Mouse (Mus musculus) liver, embryonic 16.5 days (tissue): ENCODE measurements around the gene Gm10644. TPM values are rescaled to one million over a fixed set of nuclear protein-coding genes. Genes with fewer than 3 reads are reported as not detected.

Source experiments
- ATAC-seq: fragments of 200-750 bp; cut with Nextera tagmentation; 2 replicates; pipeline ENCODE4 v1.8.0; 2017; ENCODE audit warnings: low read depth, mild to moderate bottlenecking, moderate number of reproducible peaks, moderate library complexity
- H3K27ac ChIP-seq: fragments of 300-500 bp; sonication (generic); 2 replicates; pipeline ENCODE4 v1.5.1; 2014; ENCODE audit warnings: mild to moderate bottlenecking, low read length
- H3K27me3 ChIP-seq: fragments of 300-500 bp; sonication (generic); 2 replicates; pipeline ENCODE4 v1.6.1; 2014; ENCODE audit warnings: low read depth, low read length, mixed read lengths; ENCODE audit not compliant: control insufficient read depth, insufficient read depth
- H3K36me3 ChIP-seq: fragments of 300-500 bp; sonication (generic); 2 replicates; pipeline ENCODE4 v1.6.1; 2014; ENCODE audit warnings: mild to moderate bottlenecking; ENCODE audit not compliant: control insufficient read depth, insufficient read depth
- H3K4me1 ChIP-seq: fragments of 300-500 bp; sonication (generic); 2 replicates; pipeline ENCODE4 v1.6.1; 2014; ENCODE audit warnings: low read depth, low read length, mixed read lengths; ENCODE audit not compliant: control insufficient read depth
- H3K4me2 ChIP-seq: fragments of 300-500 bp; sonication (generic); 2 replicates; pipeline ENCODE4 v1.6.1; 2014; ENCODE audit warnings: low read depth, low read length, mixed read lengths
- H3K4me3 ChIP-seq: fragments of 300-500 bp; sonication (generic); 2 replicates; pipeline ENCODE4 v1.5.1; 2014; ENCODE audit warnings: low read depth, mild to moderate bottlenecking, low read length
- H3K9ac ChIP-seq: fragments of 300-500 bp; sonication (generic); 2 replicates; pipeline ENCODE4 v1.6.1; 2014; ENCODE audit warnings: low read depth, low read length
- H3K9me3 ChIP-seq: fragments of 300-500 bp; sonication (generic); replicated peaks from 2 replicates; pipeline ENCODE4 v1.6.1; 2016; ENCODE audit warnings: low read length; ENCODE audit not compliant: control insufficient read depth
- WGBS: fragments of 180-500 bp; shearing (Covaris S2); extraction: QIAGEN DNeasy Blood & Tissue Kit; methylation state at CpG from one replicate; pipeline ENCODE4 v1.1.7; 2014; ENCODE audit not compliant: insufficient replicate concordance; 5-methylcytosine and 5-hydroxymethylcytosine counted together
- polyA plus RNA-seq: library from polyadenylated mRNA; unstranded; fragments of >200 nt; fragmentation: Nextera tagmentation; extraction: Ambion mirVana; gene quantifications from 2 replicates; pipeline ENCODE4 v1.2.1, GENCODE M21; 2015

Gm10644 gene
- polyA plus RNA-seq, 1 experiment from 2014 or later = 0.41 TPM

GRCm38 (mm10) chr8:83911809-83912731 is 42.9 kb downstream of the Gm10644 start:
- no peak for ATAC-seq
- H3K27ac ChIP-seq = no peak overlapping the region
- H3K4me1 ChIP-seq = peaks cover 6% of the 10 kb centered on the region
- no peak overlapping the region for H3K4me2 ChIP-seq
- H3K9ac ChIP-seq = no peak overlapping the region
- H3K4me3 ChIP-seq = no peak overlapping the region
- no peaks in the 10 kb centered on the region for H3K27me3 ChIP-seq
- 57% methylated on average over 5 of the region's 5 CpGs for WGBS
- no peaks in the 10 kb centered on the region for H3K9me3 ChIP-seq
- H3K36me3 ChIP-seq = no peaks in the 10 kb centered on the region

GRCm38 (mm10) chr8:83909311-83909710 is 45.7 kb downstream of the Gm10644 start:
- Histone ChIP-seq H3K4me2 (no peak overlapping the region), H3K9me3 (no peaks in the 10 kb centered on the region), H3K27me3 (no peaks in the 10 kb centered on the region), H3K27ac (no peak overlapping the region), H3K9ac (no peak overlapping the region), H3K4me1 (peaks cover under 1% of the 10 kb centered on the region), H3K36me3 (no peaks in the 10 kb centered on the region), H3K4me3 (no peak overlapping the region)
- 56% methylated on average over 8 of the region's 8 CpGs for WGBS
- ATAC-seq = no peak

GRCm38 (mm10) chr8:83908583-83908982 is 46.4 kb downstream of the Gm10644 start:
- Histone ChIP-seq H3K9me3 (no peaks in the 10 kb centered on the region), H3K27me3 (no peaks in the 10 kb centered on the region), H3K4me2 (no peak overlapping the region), H3K9ac (no peak overlapping the region), H3K27ac (no peak overlapping the region), H3K4me1 (no peaks in the 10 kb centered on the region), H3K4me3 (no peak overlapping the region), H3K36me3 (no peaks in the 10 kb centered on the region)
- no peak for ATAC-seq
- 60% methylated on average over 6 of the region's 6 CpGs for WGBS

- Histone ChIP-seq H3K9ac (no peak overlapping the region), H3K4me3 (no peak overlapping the region), H3K4me2 (no peak overlapping the region), H3K27ac (no peak overlapping the region), H3K4me1 (peaks cover 11% of the 10 kb centered on the region), H3K27me3 (peaks cover 42% of the 10 kb centered on the region), H3K9me3 (no peaks in the 10 kb centered on the region), H3K36me3 (no peaks in the 10 kb centered on the region)
- WGBS = 32% methylated on average over 13 of the region's 13 CpGs
- ATAC-seq = no peak
Measured at GRCm38 (mm10) chr8:83902961-83903666, 51.9 kb downstream of the Gm10644 start.

- Histone ChIP-seq H3K9ac (no peak overlapping the region), H3K4me1 (peaks cover 11% of the 10 kb centered on the region), H3K9me3 (no peaks in the 10 kb centered on the region), H3K4me2 (peak overlapping the region; percentile 85; the same call in 1 of the 2 replicates), H3K36me3 (no peaks in the 10 kb centered on the region), H3K4me3 (no peak overlapping the region), H3K27me3 (peaks cover 51% of the 10 kb centered on the region), H3K27ac (no peak overlapping the region)
- no peak for ATAC-seq
- 32% methylated on average over 14 of the region's 14 CpGs for WGBS
Measured at GRCm38 (mm10) chr8:83901566-83902485, 53.2 kb downstream of the Gm10644 start.

GRCm38 (mm10) chr8:83900957-83901270 is 54.1 kb downstream of the Gm10644 start:
- no peak for ATAC-seq
- Histone ChIP-seq H3K36me3 (no peaks in the 10 kb centered on the region), H3K27ac (no peak overlapping the region), H3K4me1 (peaks cover 11% of the 10 kb centered on the region), H3K9ac (peak overlapping the region; percentile 52), H3K27me3 (peaks cover 56% of the 10 kb centered on the region), H3K9me3 (no peaks in the 10 kb centered on the region), H3K4me3 (peak overlapping the region; percentile 66), H3K4me2 (peak overlapping the region; percentile 85)
- WGBS = under 1% methylated on average over 37 of the region's 40 CpGs

- peak overlapping the region; percentile 52 for H3K9ac ChIP-seq
- H3K27me3 ChIP-seq = peaks cover 56% of the 10 kb centered on the region
- H3K27ac ChIP-seq = no peak overlapping the region
- H3K4me2 ChIP-seq = peak overlapping the region; percentile 85
- H3K36me3 ChIP-seq = no peaks in the 10 kb centered on the region
- H3K4me3 ChIP-seq = peak overlapping the region; percentile 66
- peaks cover 11% of the 10 kb centered on the region for H3K4me1 ChIP-seq
- under 1% methylated on average over 23 of the region's 100 CpGs for WGBS
- H3K9me3 ChIP-seq = no peaks in the 10 kb centered on the region
- ATAC-seq = peak; percentile 28; the same call in 1 of the 2 replicates
Measured at GRCm38 (mm10) chr8:83900266-83900956, 54.6 kb downstream of the Gm10644 start.
